Mouse (Mus musculus) limb, embryonic 13.5 days (tissue): ENCODE results near the gene Cdh20. TPM values are rescaled to one million over a fixed set of nuclear protein-coding genes. Genes with fewer than 3 reads are reported as not detected.
A peak's percentile ranks its signal among the peaks of the same experiment; 100 is the strongest.
"Not testable (repeated sequence)": the region's sequence is repeated elsewhere in the genome, so short reads cannot be mapped to it uniquely, and the experiment has no call there.

ENCODE experiments used
- ATAC-seq: fragments of 200-750 bp; cut with Nextera tagmentation; 2 replicates; pipeline ENCODE4 v1.8.0; 2017; ENCODE audit warnings: low read depth, moderate number of reproducible peaks, moderate TSS enrichment; ENCODE audit not compliant: low FRiP score
- H3K27ac ChIP-seq: fragments of 300-500 bp; sonication (generic); 2 replicates; pipeline ENCODE4 v1.5.1; 2015; ENCODE audit warnings: inconsistent platforms, mild to moderate bottlenecking, moderate library complexity
- H3K27me3 ChIP-seq: fragments of 300-500 bp; sonication (generic); 2 replicates; pipeline ENCODE4 v1.6.1; 2015; ENCODE audit warnings: mild to moderate bottlenecking, inconsistent platforms
- H3K36me3 ChIP-seq: fragments of 300-500 bp; sonication (generic); 2 replicates; pipeline ENCODE4 v1.6.1; 2015; ENCODE audit warnings: inconsistent platforms, mild to moderate bottlenecking, moderate library complexity
- H3K4me1 ChIP-seq: fragments of 300-500 bp; sonication (generic); 2 replicates; pipeline ENCODE4 v1.6.1; 2015; ENCODE audit warnings: inconsistent platforms
- H3K4me2 ChIP-seq: fragments of 300-500 bp; sonication (generic); replicated peaks from 2 replicates; pipeline ENCODE4 v1.6.1; 2015; ENCODE audit warnings: inconsistent platforms, mild to moderate bottlenecking, moderate library complexity
- H3K4me3 ChIP-seq: fragments of 300-500 bp; sonication (generic); 2 replicates; pipeline ENCODE4 v1.5.1; 2015; ENCODE audit warnings: moderate library complexity, mild to moderate bottlenecking, inconsistent platforms
- H3K9ac ChIP-seq: fragments of 300-500 bp; sonication (generic); 2 replicates; pipeline ENCODE4 v1.6.1; 2015; ENCODE audit warnings: mild to moderate bottlenecking, inconsistent platforms
- H3K9me3 ChIP-seq: fragments of 300-500 bp; sonication (generic); 2 replicates; pipeline ENCODE4 v1.6.1; 2016; ENCODE audit warnings: inconsistent platforms
- WGBS: fragments of 180-500 bp; shearing (Covaris S2); methylation state at CpG from one replicate; pipeline ENCODE4 v1.1.7; 2015; 5-methylcytosine and 5-hydroxymethylcytosine counted together
- polyA plus RNA-seq: library from polyadenylated mRNA; unstranded; fragments of >200 nt; fragmentation: Nextera tagmentation; extraction: Ambion mirVana; gene quantifications from 2 replicates; pipeline ENCODE4 v1.2.1, GENCODE M21; 2015

The Cdh20 gene
- polyA plus RNA-seq, 1 experiment from 2014 or later: 0.15 TPM

DNA sequence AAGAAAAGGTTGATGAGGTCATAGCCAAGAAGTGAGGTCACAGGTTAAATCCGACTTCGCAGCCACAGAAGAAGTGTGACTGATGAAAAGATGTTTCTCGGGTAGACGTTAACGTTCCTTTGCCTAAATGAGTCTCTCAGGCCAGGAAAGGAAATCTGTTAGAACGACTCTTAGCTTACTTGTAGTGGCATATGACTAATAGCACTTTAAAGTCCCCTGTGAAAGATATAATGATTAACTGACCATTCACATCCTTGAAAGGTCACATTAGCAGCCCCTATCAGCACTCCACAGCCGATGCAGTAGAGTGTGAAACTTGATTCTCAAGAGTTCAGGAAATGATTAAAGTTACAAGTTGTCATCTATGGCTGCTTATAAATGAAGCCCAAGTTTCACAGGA lies 164.7 kb downstream of the Cdh20 start:
- H3K9me3 ChIP-seq: no peaks in the 10 kb centered on the region
- WGBS: 10% methylated on average over 7 of the region's 7 CpGs
- no peak for ATAC-seq

DNA sequence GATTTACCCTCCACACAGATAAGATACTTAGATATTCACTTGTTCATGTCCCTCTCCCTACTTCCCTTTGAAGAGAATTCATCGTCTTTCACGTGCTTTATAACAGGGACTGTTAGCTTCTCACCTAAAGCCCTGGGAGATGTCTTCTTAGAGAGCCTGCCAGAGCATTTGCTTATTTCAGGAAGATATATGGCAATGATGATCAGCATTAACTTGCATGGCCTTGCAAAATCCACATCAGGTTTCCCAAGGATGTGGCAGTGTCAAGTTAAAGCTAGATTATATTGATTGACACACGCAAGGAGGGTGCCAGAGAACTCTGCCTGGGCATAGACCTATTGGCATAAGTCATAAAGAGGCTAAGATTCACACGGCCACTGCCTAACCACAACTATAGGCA lies 168.6 kb downstream of the Cdh20 start:
- Histone ChIP-seq H3K9ac (no peak overlapping the region), H3K4me1 (no peaks in the 10 kb centered on the region), H3K9me3 (no peaks in the 10 kb centered on the region), H3K4me2 (no peak overlapping the region), H3K27ac (no peak overlapping the region), H3K4me3 (no peak overlapping the region), H3K36me3 (no peaks in the 10 kb centered on the region), H3K27me3 (no peaks in the 10 kb centered on the region)
- ATAC-seq: no peak
- 83% methylated on average over 4 of the region's 4 CpGs for WGBS

More for the DNA sequence above, 164.7 kb downstream of the Cdh20 start:
- Histone ChIP-seq H3K4me1 (no peaks in the 10 kb centered on the region), H3K4me2 (no peak overlapping the region), H3K4me3 (no peak overlapping the region), H3K27ac (no peak overlapping the region), H3K36me3 (no peaks in the 10 kb centered on the region), H3K27me3 (no peaks in the 10 kb centered on the region), H3K9ac (no peak overlapping the region)

DNA sequence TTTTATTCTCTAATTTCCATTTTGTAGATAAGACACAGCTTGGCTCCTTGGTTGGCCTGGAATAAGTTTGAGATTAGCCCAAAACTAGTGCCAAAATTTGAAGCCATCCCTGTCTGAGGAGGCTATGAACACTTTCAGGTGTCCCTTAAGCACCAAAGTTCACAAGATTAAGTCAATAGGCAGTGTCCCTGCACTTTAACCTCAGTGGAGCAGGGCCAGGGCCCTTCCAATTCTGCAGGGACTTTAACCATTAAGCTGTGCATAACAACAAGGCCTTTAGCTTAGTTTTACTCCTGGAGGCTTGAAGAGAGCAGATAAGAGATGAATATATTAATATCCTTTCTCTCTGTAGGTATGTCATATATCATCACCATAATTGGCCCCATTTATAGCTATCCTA lies 170.8 kb downstream of the Cdh20 start:
- no peaks in the 10 kb centered on the region for H3K27me3 ChIP-seq
- no peak overlapping the region for H3K4me2 ChIP-seq
- no peak overlapping the region for H3K9ac ChIP-seq
- H3K4me1 ChIP-seq: no peaks in the 10 kb centered on the region
- no peak for ATAC-seq
- H3K27ac ChIP-seq: no peak overlapping the region
- H3K36me3 ChIP-seq: no peaks in the 10 kb centered on the region
- H3K4me3 ChIP-seq: no peak overlapping the region
- H3K9me3 ChIP-seq: no peaks in the 10 kb centered on the region

DNA sequence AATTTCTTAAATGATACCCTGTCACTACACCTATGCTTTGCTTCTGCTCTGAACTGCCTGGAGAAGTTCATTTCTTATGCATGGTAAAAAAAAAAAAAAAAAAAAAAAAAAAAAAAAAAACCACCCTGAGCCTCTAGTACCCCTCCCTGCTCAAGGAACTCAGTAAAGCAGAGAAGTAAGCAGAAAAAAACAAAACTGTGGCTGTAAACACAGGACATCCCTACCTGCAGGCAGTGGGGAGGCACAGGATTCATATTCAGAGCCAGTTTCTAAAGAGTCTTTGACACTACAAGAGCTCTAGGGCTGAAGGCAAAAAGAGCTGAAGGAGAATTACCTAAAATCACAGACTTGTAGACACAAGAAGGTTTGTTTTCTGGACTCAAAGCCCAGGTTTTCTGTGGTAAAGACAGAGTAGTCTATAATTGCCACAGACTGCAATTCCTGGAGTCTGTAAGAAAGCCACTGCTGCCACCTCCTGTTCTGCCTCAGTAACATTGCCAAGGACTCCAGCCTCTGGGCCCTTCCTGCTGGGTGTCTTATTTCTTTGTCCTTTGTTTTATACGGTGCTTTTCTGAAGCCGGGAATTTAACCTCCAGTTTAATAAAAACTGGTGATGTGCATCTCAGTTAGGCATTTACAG lies 176.3 kb downstream of the Cdh20 start:
- H3K9ac ChIP-seq: no peak overlapping the region
- H3K4me2 ChIP-seq: no peak overlapping the region
- H3K27ac ChIP-seq: no peak overlapping the region
- H3K4me3 ChIP-seq: no peak overlapping the region
- peak; percentile 78 for ATAC-seq
- WGBS: 9% methylated on average over 2 of the region's 2 CpGs
- no peaks in the 10 kb centered on the region for H3K36me3 ChIP-seq
- H3K9me3 ChIP-seq: no peaks in the 10 kb centered on the region
- H3K4me1 ChIP-seq: no peaks in the 10 kb centered on the region
- H3K27me3 ChIP-seq: no peaks in the 10 kb centered on the region

DNA sequence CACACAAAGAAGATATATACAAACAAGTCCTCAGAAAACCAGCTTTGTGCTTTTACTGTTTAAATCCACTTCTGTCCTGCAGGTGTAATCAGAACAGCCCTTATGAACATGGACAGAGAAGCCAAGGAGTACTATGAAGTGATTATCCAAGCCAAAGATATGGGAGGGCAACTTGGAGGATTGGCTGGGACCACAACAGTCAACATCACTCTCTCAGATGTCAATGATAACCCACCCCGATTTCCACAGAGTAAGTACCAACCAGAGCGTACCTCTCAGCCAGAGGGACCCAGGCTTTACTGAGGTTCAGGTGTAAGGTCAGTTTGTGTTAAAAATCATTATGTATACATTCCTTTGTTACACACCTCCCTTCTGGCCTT lies 176.8 kb downstream of the Cdh20 start:
- no peak overlapping the region for H3K4me3 ChIP-seq
- no peaks in the 10 kb centered on the region for H3K4me1 ChIP-seq
- H3K27me3 ChIP-seq: no peaks in the 10 kb centered on the region
- 91% methylated on average over 2 of the region's 2 CpGs for WGBS
- H3K4me2 ChIP-seq: no peak overlapping the region
- H3K36me3 ChIP-seq: no peaks in the 10 kb centered on the region
- no peak overlapping the region for H3K27ac ChIP-seq
- ATAC-seq: no peak
- H3K9me3 ChIP-seq: no peaks in the 10 kb centered on the region
- no peak overlapping the region for H3K9ac ChIP-seq

DNA sequence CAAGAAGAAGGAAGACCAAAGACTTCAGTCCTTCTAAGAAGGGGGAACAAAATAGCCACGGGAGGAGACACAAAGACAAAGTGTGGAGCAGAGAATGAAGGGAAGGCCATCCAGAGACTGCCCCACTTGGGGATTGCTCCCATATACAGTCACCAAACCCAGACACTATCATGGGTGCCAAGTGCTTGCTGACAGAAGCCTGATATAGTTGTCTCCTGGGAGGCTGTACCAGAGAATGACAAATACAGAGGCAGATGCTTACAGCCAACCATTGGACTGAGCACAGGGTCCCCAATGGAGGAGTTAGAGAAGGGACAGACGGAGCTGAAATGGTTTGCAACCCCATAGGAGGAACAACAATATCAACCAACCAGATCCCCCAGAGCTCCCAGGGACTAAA lies 181.3 kb downstream of the Cdh20 start:
- not testable (repeated sequence) for H3K4me1 ChIP-seq, ATAC-seq, H3K36me3 ChIP-seq, H3K27me3 ChIP-seq, H3K9ac ChIP-seq, H3K4me3 ChIP-seq, H3K9me3 ChIP-seq, H3K4me2 ChIP-seq, H3K27ac ChIP-seq
- WGBS: 89% methylated on average over 2 of the region's 2 CpGs

DNA sequence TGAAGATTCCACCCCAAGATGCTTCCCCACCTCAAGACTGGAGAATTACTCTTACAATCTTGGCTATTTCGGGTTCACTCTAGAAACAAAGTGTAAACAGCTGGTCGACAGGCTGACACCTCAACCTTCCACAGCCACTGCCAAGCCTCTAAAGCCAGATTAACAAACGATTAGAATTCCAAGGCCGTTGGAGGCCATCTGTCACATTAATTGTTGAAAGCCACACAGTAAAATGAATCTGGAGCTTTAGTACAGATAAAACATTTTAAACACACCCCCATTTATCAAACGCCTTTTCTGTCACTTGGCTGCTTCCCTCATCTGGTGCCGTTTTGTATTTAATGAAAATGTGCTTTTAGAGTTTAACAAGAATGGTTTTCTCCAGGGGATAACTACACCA lies 188.7 kb downstream of the Cdh20 start:
- Histone ChIP-seq H3K27me3 (no peaks in the 10 kb centered on the region), H3K9me3 (no peaks in the 10 kb centered on the region), H3K4me3 (no peak overlapping the region), H3K4me1 (no peaks in the 10 kb centered on the region), H3K9ac (no peak overlapping the region), H3K27ac (no peak overlapping the region), H3K4me2 (no peak overlapping the region), H3K36me3 (no peaks in the 10 kb centered on the region)
- WGBS: 11% methylated on average over 6 of the region's 6 CpGs
- ATAC-seq: no peak

DNA sequence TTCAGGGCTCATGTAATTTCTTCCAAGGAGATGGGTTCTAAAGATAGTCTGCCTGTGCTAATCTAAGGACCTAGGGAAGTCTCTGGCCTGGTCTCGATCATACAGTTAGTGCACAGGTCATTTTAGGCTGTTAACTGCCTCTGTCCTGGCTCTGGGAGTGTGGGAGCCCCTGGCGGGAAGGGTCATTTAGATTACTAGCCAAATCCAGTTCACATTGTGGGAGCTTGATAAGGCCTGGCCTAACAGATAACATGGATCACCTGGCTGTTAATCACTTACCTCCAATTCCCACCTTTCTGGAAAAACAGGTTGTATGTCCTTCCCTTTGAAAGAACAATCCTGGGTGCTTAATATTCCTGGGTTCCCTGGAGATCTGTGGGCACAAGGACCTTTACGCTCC lies 193.3 kb downstream of the Cdh20 start:
- no peak for ATAC-seq
- no peaks in the 10 kb centered on the region for H3K36me3 ChIP-seq
- no peak overlapping the region for H3K4me3 ChIP-seq
- H3K9me3 ChIP-seq: no peaks in the 10 kb centered on the region
- no peak overlapping the region for H3K9ac ChIP-seq
- no peak overlapping the region for H3K4me2 ChIP-seq
- no peak overlapping the region for H3K27ac ChIP-seq
- H3K4me1 ChIP-seq: no peaks in the 10 kb centered on the region
- WGBS: 83% methylated on average over 3 of the region's 3 CpGs
- no peaks in the 10 kb centered on the region for H3K27me3 ChIP-seq

DNA sequence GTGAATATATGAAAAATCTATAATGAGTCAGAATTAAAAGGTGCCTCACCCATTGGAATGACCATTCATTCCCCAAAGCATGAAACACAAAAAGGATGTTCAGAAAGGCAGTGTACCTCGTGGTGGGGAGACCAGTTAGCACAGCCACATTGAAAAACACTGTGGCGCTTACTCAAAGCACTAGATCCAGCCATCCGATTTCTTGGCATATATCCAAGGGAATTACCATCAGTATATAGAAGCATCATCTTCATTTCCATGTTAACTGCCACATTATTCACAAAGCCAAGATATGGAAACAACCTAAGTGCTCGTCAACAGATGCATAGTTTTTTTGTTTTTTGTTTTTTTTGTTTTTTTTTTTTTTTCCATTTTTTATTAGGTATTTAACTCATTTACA lies 193.9 kb downstream of the Cdh20 start:
- Histone ChIP-seq H3K4me2 (no peak overlapping the region), H3K27me3 (no peaks in the 10 kb centered on the region), H3K4me1 (no peaks in the 10 kb centered on the region), H3K9me3 (no peaks in the 10 kb centered on the region), H3K36me3 (no peaks in the 10 kb centered on the region), H3K9ac (no peak overlapping the region), H3K27ac (no peak overlapping the region), H3K4me3 (no peak overlapping the region)
- no peak for ATAC-seq
- 85% methylated on average over 4 of the region's 4 CpGs for WGBS

DNA sequence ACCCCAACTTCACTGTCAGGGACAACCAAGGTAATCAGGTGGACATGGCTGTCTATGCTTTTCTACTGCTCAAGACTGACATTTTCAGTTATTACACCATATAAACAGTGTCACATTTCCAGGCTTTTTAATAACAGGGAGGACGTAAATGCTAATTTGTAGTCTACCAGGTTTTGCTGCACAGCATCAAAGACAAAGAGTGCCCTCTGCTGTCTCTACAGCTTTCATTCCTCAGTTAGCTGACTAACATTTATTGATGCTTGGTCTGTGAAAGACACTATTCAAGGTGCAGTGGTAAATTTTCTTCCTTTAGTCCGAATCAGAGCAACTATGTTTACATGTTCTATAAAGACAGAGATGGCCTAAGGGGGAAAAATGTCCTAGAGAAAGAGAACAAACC lies 210.7 kb downstream of the Cdh20 start:
- WGBS: 27% methylated on average over 2 of the region's 2 CpGs
- Histone ChIP-seq H3K4me2 (no peak overlapping the region), H3K27me3 (no peaks in the 10 kb centered on the region), H3K4me1 (peaks cover 4% of the 10 kb centered on the region; the same call in 1 of the 2 replicates), H3K4me3 (no peak overlapping the region), H3K27ac (no peak overlapping the region), H3K9ac (no peak overlapping the region), H3K9me3 (no peaks in the 10 kb centered on the region), H3K36me3 (no peaks in the 10 kb centered on the region)
- ATAC-seq: no peak

DNA sequence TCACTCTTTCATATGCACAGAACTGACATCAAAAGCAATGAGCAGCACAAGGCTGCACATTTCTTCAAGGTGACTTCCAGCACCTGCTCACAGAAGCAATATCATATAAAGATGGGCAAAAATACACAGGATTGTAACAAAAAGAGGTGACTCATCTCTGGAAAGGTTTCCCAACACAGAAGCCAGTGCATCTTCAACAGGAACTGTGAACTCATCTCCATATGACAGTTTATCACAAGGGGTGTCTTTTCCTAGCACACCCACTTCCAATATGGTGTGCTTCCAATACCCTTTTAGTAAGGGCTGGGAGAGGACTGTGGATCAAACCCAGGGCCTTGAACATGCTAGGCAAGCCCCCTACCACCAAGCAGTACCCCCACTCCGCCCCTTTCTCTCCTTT lies 211.9 kb downstream of the Cdh20 start:
- no peaks in the 10 kb centered on the region for H3K36me3 ChIP-seq
- H3K9ac ChIP-seq: no peak overlapping the region
- H3K4me1 ChIP-seq: peaks cover 4% of the 10 kb centered on the region; the same call in 1 of the 2 replicates
- H3K27ac ChIP-seq: no peak overlapping the region
- 92% methylated on average over 1 of the region's 1 CpGs for WGBS
- no peak for ATAC-seq
- H3K9me3 ChIP-seq: no peaks in the 10 kb centered on the region
- H3K4me3 ChIP-seq: no peak overlapping the region
- no peaks in the 10 kb centered on the region for H3K27me3 ChIP-seq
- no peak overlapping the region for H3K4me2 ChIP-seq

DNA sequence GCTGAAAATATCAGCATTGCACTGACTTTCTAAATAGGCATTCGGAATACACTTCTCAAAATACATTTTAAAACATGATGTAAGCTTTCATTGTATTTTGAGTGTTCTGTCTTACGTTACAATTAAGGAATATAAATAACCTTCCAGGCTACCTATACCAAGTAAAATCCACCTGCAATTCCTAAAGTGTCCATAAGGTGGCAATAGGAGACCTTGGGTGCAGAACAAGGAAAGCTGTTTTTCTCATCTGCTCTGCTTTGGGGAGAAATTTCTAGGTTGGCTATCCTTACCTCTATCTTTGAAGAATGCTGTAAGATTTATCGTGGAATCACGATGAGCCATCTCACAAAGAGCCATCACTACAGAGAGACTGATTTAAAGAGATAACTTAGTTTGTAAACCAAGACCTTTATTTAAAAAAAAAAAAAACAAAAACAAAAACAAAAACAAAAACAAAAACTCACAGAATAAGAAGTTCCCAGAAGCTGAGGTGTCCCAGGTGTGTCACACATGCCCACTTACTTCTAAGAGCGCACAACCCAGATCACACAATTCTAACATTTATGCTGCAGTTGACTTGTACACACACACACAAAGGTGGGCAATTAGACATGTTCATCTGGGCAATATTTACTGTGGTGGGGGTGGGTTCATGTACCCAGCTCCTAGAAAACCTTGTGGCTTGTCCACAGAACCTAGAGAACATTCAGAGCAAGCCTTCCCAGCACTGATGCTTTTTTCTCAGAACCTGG lies 218.1 kb downstream of the Cdh20 start:
- Histone ChIP-seq H3K9me3 (no peaks in the 10 kb centered on the region), H3K4me1 (no peaks in the 10 kb centered on the region), H3K9ac (no peak overlapping the region), H3K27me3 (peaks cover 5% of the 10 kb centered on the region; the same call in 1 of the 2 replicates), H3K36me3 (no peaks in the 10 kb centered on the region), H3K4me3 (no peak overlapping the region), H3K27ac (no peak overlapping the region), H3K4me2 (no peak overlapping the region)
- 26% methylated on average over 5 of the region's 5 CpGs for WGBS
- peak; percentile 71 for ATAC-seq

DNA sequence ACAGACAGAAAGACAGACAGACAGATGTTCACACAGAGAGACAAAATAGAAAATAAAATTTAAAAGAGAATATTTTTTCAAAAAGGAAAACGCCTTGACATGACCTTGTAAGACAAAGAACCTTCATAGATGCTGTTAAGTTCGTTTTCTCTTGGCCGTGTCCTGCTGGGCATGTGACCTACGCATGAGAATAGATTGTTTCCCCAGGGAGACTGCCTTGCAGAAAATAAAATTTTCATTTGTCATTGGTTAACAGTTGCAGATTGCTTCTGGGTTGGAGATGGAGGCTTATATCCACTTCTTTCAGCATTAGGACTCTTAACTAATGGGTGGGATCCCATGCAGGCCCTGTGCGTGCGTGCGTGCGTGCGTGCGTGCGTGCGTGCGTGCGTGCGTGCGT lies 219.2 kb downstream of the Cdh20 start:
- no peaks in the 10 kb centered on the region for H3K4me1 ChIP-seq
- WGBS: 90% methylated on average over 16 of the region's 16 CpGs
- no peak overlapping the region for H3K4me2 ChIP-seq
- no peak overlapping the region for H3K27ac ChIP-seq
- H3K27me3 ChIP-seq: peaks cover 5% of the 10 kb centered on the region; the same call in 1 of the 2 replicates
- no peak overlapping the region for H3K4me3 ChIP-seq
- H3K9ac ChIP-seq: no peak overlapping the region
- H3K36me3 ChIP-seq: no peaks in the 10 kb centered on the region
- no peak for ATAC-seq
- no peaks in the 10 kb centered on the region for H3K9me3 ChIP-seq
